Mouse (Mus musculus) 416B (cell line): ENCODE data around the gene Uaca.

Source experiments
- DNase-seq: peaks from one replicate; pipeline ENCODE4 v3.0.0; 2011; ENCODE audit warnings: low read depth

Uaca gene

GRCm38 (mm10) chr9:60837078-60837448 lies 42.7 kb downstream of the Uaca start:
- DNase-seq, result no peak

DNA sequence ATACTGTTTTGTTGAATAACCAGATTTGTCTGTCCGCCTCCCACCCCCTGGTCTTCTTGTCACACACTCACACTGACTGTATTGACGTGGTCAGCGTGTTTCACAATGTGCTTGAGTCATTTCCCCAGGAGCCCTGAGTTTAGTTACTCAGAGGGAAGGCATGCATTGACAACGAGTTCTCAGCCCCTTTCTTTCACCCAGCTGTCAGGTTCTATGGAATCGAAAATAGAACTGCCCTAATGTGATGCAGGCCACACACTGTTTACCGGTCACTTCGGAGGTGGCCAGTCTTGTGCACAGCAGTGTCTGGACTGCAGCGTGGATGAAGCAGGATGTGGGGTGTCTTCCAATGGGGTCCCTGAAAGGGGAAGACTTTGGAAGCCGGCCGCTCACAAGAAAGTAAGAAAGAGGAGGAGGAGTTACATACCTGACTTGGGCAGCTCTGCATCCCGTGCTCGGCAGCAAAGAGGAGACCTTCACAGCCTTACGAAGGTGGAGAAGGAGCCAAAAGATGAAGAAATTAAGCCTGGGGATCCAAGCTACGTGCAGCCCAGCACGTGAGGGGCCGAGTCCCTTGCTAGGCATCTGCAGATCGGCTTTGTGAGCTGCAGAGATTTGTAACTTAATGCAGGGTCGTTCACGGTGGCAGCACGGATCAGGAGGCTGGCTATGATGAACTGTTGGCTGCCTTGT lies 43.3 kb downstream of the Uaca start:
- DNase-seq, result peak; percentile 84

DNA sequence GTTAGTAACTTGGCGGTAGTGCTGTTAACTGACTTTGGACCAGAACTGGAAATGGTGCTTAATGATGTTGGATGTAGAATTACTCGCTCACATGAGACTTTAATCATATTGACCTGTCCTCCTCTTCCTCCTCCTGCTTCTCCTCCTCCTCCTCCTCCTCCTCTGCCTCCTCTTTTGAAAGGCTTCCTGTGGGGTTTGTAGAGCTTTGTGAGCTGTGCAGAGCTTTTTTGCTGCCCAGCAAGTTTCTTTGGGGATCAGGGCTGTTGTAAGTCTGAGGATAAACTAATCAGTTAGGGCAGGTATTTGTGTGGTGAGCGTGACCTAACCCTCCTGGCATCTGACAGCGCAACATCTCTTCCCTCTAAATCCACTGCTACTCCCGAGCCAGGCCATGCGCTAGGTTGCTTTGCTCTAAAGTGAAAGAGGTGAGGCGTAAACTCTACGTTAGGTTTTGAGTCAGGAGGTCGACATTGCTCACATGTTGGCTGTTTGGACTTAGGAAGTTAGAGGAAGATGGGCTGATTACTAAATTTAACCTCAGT lies 44.1 kb downstream of the Uaca start:
- DNase-seq, result no peak

- no peak for DNase-seq
These were observed 47.1 kb downstream of the Uaca start for GRCm38 (mm10) chr9:60841393-60841792.

GRCm38 (mm10) chr9:60843415-60844076 lies 49.2 kb downstream of the Uaca start:
- DNase-seq, result no peak

DNA sequence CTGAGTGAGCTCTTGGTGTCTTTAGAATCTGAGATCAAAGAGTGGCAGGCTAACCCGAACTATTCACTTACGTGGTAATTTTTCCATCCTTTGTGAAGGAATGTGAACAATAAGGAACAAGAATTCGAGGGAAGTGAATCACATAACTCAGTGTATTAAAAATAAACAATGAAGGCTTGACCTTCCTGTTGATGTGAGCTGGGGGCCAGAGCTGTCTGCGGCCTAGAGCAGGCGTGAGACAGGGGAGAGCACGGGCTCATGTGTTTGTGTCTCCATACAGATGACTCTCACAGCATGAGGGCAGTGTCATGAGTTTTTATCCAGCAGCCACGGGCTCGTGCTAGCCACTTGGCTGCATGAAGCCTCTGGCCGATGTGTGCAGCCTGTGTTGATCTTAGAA lies 54.4 kb downstream of the Uaca start:
- no peak for DNase-seq

GRCm38 (mm10) chr9:60849986-60850385 lies 55.6 kb downstream of the Uaca start:
- DNase-seq, result no peak

- DNase-seq, result no peak
These were observed 59.9 kb downstream of the Uaca start for GRCm38 (mm10) chr9:60854196-60854595.

- peak; percentile 57 for DNase-seq
These were observed 63.5 kb downstream of the Uaca start for GRCm38 (mm10) chr9:60857833-60858232.

GRCm38 (mm10) chr9:60858306-60858960 lies 64.1 kb downstream of the Uaca start:
- peak; percentile 79 for DNase-seq

DNA sequence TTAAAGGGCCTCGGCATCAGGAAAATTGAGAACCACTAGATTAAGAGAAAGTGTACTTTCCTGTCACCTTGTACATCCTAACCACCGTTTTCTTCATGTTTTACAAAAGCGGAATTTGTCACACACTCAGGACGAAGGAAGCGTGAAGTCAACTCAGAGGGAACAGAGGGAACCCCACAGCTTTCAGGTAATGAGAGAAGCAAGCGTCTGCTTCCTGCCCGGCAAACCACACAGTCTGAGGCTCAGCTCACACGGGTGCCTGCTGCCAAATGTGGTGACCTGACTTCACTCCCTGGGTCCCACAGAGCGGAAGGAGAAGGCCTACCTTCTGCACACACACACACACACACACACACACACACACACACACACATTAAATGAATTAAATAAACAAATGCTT lies 64.7 kb downstream of the Uaca start:
- DNase-seq, result peak; percentile 91

- DNase-seq, result no peak
These were observed 66.7 kb downstream of the Uaca start for GRCm38 (mm10) chr9:60861030-60861429.

GRCm38 (mm10) chr9:60864664-60865063 lies 70.3 kb downstream of the Uaca start:
- DNase-seq, result peak; percentile 85

DNA sequence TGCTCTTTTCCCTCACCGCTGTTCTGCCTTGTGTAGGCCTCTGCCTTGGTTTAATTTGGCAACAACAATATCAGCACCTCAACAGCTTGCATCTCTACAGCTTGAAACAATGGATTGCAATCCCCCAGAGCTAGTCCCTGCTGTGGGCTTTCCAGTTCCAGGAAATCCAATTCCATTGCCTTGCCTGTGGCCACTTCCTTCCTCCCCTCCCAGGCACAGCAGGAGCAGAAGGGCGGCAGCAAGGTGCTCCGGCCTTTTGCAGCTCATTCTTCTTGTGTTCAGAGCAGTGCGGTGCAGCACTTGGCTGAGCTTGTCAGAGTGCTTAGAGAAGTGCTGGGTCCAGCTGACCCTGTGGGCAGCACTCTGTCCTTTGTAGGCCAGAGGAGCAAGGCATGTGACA lies 71.5 kb downstream of the Uaca start:
- DNase-seq, result no peak

GRCm38 (mm10) chr9:60870451-60870850 lies 76.1 kb downstream of the Uaca start:
- no peak for DNase-seq

GRCm38 (mm10) chr9:60870919-60871503 lies 76.7 kb downstream of the Uaca start:
- no peak for DNase-seq

- no peak for DNase-seq
These were observed 79.1 kb downstream of the Uaca start for GRCm38 (mm10) chr9:60873257-60874054.

DNA sequence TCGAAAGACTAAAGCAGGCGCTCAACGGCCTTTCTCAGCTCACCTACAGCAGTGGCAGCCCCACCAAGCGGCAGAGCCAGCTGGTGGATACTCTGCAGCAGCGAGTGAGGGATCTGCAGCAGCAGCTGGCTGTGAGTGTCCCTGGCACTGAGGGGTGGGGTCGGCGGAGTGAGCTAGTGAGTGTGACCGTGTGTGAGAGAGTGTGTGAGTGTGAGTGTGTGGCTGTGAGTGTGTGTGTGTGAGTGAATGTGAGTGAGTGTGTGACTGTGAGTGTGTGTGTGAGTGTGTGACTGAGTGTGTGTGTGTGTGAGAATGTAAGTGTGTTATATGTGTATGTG lies 79.7 kb downstream of the Uaca start:
- DNase-seq, result no peak

DNA sequence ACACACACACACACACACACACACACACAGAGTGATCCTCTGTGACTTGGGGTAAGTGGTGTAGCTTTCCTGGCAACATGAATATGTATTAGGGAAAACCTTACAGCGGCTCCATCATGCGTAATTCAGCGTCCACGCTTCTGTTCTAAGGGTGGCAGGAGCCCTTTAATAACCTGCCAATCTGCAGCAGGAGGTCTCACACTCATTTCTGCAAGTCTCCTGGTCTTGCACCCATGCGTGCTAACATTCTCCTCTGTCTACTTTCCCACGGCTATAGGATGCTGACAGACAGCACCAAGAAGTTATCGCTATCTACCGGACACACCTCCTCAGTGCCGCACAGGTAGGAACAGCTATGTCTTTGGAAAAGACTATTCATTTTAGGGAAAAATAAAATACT lies 81.7 kb downstream of the Uaca start:
- no peak for DNase-seq

GRCm38 (mm10) chr9:60876531-60876930 lies 82.2 kb downstream of the Uaca start:
- no peak for DNase-seq

- DNase-seq, result no peak
These were observed 83.8 kb downstream of the Uaca start for GRCm38 (mm10) chr9:60878051-60878557.

- no peak for DNase-seq
These were observed 84.3 kb downstream of the Uaca start for GRCm38 (mm10) chr9:60878630-60879029.
